Mouse (Mus musculus) testis, adult 2 months (tissue): ENCODE results near the gene Lsmem1. TPM values are rescaled to one million over a fixed set of nuclear protein-coding genes. Genes with fewer than 3 reads are reported as not detected.

Experiments
- H3K27ac ChIP-seq: fragments of 200-500 bp; 2 replicates; pipeline ENCODE4 v1.5.1; 2012; ENCODE audit warnings: low read depth, low read length; ENCODE audit not compliant: control insufficient read depth, insufficient read depth
- H3K27me3 ChIP-seq: fragments of 200-500 bp; 2 replicates; pipeline ENCODE4 v1.6.1; 2012; ENCODE audit warnings: mild to moderate bottlenecking, low read length, moderate library complexity; ENCODE audit not compliant: control insufficient read depth, insufficient read depth
- H3K36me3 ChIP-seq: fragments of 200-500 bp; 2 replicates; pipeline ENCODE4 v1.6.1; 2012; ENCODE audit warnings: mild to moderate bottlenecking, low read length; ENCODE audit not compliant: control insufficient read depth, insufficient read depth
- H3K4me1 ChIP-seq: fragments of 200-500 bp; 2 replicates; pipeline ENCODE4 v1.6.1; 2012; ENCODE audit warnings: low read length; ENCODE audit not compliant: control insufficient read depth, insufficient read depth
- H3K4me3 ChIP-seq: fragments of 200-500 bp; 2 replicates; pipeline ENCODE4 v1.5.1; 2012; ENCODE audit warnings: low read depth, mild to moderate bottlenecking, low read length, moderate library complexity, mixed read lengths; ENCODE audit not compliant: control insufficient read depth
- CTCF ChIP-seq: fragments of 200-500 bp; IDR thresholded peaks from 2 replicates; pipeline ENCODE4 v1.5.1; 2012; ENCODE audit warnings: low read depth, mild to moderate bottlenecking, inconsistent platforms, low read length, moderate library complexity; ENCODE audit not compliant: control insufficient read depth, insufficient read depth, insufficient replicate concordance
- POLR2A ChIP-seq: fragments of 200-500 bp; IDR thresholded peaks from 2 replicates; pipeline ENCODE4 v1.6.1; 2012; ENCODE audit warnings: low read depth, mild to moderate bottlenecking, inconsistent platforms, low read length, moderate library complexity; ENCODE audit not compliant: control insufficient read depth
- polyA plus RNA-seq: library from polyadenylated mRNA; depleted of rRNA; stranded (reverse); fragments of >200 nt; gene quantifications from 2 replicates; pipeline ENCODE4 v1.2.3, GENCODE M21; 2012

Lsmem1 gene
- polyA plus RNA-seq, 1 experiment = not detected

- no peak for TF ChIP-seq POLR2A
- H3K4me3 ChIP-seq = peak overlapping the region; percentile 90; the same call in 1 of the 2 replicates
- H3K27me3 ChIP-seq = no peaks in the 10 kb centered on the region
- no peak overlapping the region for H3K27ac ChIP-seq
- H3K4me1 ChIP-seq = no peaks in the 10 kb centered on the region; the same call in 1 of the 2 replicates
- H3K36me3 ChIP-seq = no peaks in the 10 kb centered on the region
Observed at GRCm38 (mm10) chr12:40221611-40222010, 22.3 kb upstream of the Lsmem1 start.

GRCm38 (mm10) chr12:40220896-40221295, 21.6 kb upstream of the Lsmem1 start:
- H3K36me3 ChIP-seq = no peaks in the 10 kb centered on the region; the same call in 1 of the 2 replicates
- no peak overlapping the region for H3K4me3 ChIP-seq
- H3K27ac ChIP-seq = no peak overlapping the region
- H3K27me3 ChIP-seq = no peaks in the 10 kb centered on the region
- TF ChIP-seq POLR2A (no peak), CTCF (no peak)
- H3K4me1 ChIP-seq = no peaks in the 10 kb centered on the region; the same call in 1 of the 2 replicates

- Histone ChIP-seq H3K27me3 (no peaks in the 10 kb centered on the region), H3K4me1 (no peaks in the 10 kb centered on the region; the same call in 1 of the 2 replicates), H3K36me3 (no peaks in the 10 kb centered on the region; the same call in 1 of the 2 replicates), H3K4me3 (peak overlapping the region; percentile 60), H3K27ac (no peak overlapping the region)
- TF ChIP-seq CTCF (no peak), POLR2A (no peak)
Observed at GRCm38 (mm10) chr12:40220001-40220570, 20.8 kb upstream of the Lsmem1 start.

- H3K36me3 ChIP-seq = no peaks in the 10 kb centered on the region; the same call in 1 of the 2 replicates
- no peaks in the 10 kb centered on the region for H3K27me3 ChIP-seq
- H3K4me1 ChIP-seq = no peaks in the 10 kb centered on the region
- no peak overlapping the region for H3K27ac ChIP-seq
- no peak overlapping the region for H3K4me3 ChIP-seq
- TF ChIP-seq POLR2A (no peak), CTCF (no peak)
Observed at GRCm38 (mm10) chr12:40218430-40218945, 19.2 kb upstream of the Lsmem1 start.

- TF ChIP-seq POLR2A (no peak), CTCF (no peak)
- Histone ChIP-seq H3K27ac (no peak overlapping the region), H3K36me3 (no peaks in the 10 kb centered on the region; the same call in 1 of the 2 replicates)
Observed at GRCm38 (mm10) chr12:40217776-40218175, 18.5 kb upstream of the Lsmem1 start.

GRCm38 (mm10) chr12:40214888-40215876, 15.9 kb upstream of the Lsmem1 start:
- no peak overlapping the region for H3K27ac ChIP-seq
- no peaks in the 10 kb centered on the region for H3K4me1 ChIP-seq
- no peaks in the 10 kb centered on the region for H3K27me3 ChIP-seq
- TF ChIP-seq CTCF (no peak), POLR2A (no peak)
- H3K36me3 ChIP-seq = no peaks in the 10 kb centered on the region; the same call in 1 of the 2 replicates
- no peak overlapping the region for H3K4me3 ChIP-seq

More at GRCm38 (mm10) chr12:40217776-40218175, 18.5 kb upstream of the Lsmem1 start:
- Histone ChIP-seq H3K4me3 (no peak overlapping the region), H3K27me3 (no peaks in the 10 kb centered on the region), H3K4me1 (no peaks in the 10 kb centered on the region)

GRCm38 (mm10) chr12:40209049-40209448, 9.8 kb upstream of the Lsmem1 start:
- H3K27me3 ChIP-seq = no peaks in the 10 kb centered on the region
- no peak overlapping the region for H3K4me3 ChIP-seq
- no peaks in the 10 kb centered on the region; the same call in 1 of the 2 replicates for H3K36me3 ChIP-seq
- H3K4me1 ChIP-seq = no peaks in the 10 kb centered on the region
- no peak overlapping the region for H3K27ac ChIP-seq
- no peak for TF ChIP-seq POLR2A
- TF ChIP-seq CTCF = no peak
